16 mouse cellular contexts compared by ENCODE assay signal in the genomic region with DNA sequence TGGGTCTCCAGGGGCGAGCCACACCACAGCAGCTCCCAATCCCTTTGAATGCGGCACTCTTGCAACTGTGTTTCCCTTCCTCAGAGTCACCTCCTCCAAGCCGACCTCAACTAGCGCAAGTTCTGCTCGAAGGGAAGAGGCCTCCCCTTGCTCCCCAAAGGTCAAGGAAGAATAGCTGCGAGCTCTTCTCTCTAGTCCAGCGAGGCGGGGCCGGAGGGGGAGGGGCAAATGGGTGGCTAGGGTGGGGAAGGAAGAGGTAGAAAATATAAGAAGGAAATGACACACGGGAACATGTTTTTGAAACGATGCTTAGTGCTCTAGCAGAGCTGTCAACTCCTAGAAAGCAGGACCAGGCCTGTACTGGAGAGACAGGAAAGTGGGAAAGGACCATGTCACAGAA.
DNase-seq lines count a peak whose midpoint lies in the region; ATAC-seq and TF ChIP-seq lines count a peak whose summit lies in the region.
"Had no signal": no experiment of that assay in that cellular context is flagged by ENCODE, and none has a peak within 500 bp of the region (broad histone marks: within the 10 kb centered on the region; RNA-seq: fewer than 3 reads in every experiment).

No protein-coding gene starts in this region.

- H3K4me2 ChIP-seq in heart, embryonic 13.5 days: no peak overlapping the region
- no peak overlapping the region for H3K4me2 ChIP-seq in lung, postnatal 0 days (replicated peaks; ENCODE audit: low read depth, low read length)
- H3K4me2 ChIP-seq in stomach, embryonic 16.5 days (ENCODE audit: low read depth, low read length): no peak overlapping the region
- H3K4me2 ChIP-seq: forebrain, embryonic 15.5 days; hindbrain, embryonic 14.5 days; liver, embryonic 12.5 days; midbrain, embryonic 11.5 days; neural tube, embryonic 13.5 days; stomach, embryonic 15.5 days had no signal

- 81% methylated on average over 11 of the region's 11 CpGs for WGBS in heart, embryonic 13.5 days
- 70% methylated on average over 11 of the region's 11 CpGs for WGBS in lung, postnatal 0 days
- 71% methylated on average over 11 of the region's 11 CpGs for WGBS in stomach, embryonic 16.5 days

- no peaks in the 10 kb centered on the region for H3K9me3 ChIP-seq in heart, embryonic 13.5 days
- no peaks in the 10 kb centered on the region for H3K9me3 ChIP-seq in lung, postnatal 0 days (ENCODE audit: low read length)
- H3K9me3 ChIP-seq in stomach, embryonic 16.5 days (replicated peaks; ENCODE audit: control insufficient read depth, low read length): no peaks in the 10 kb centered on the region
- H3K9me3 ChIP-seq: forebrain, embryonic 15.5 days; liver, embryonic 12.5 days; neural tube, embryonic 13.5 days; stomach, embryonic 15.5 days had no signal

- TF ChIP-seq CTCF in lung, postnatal 0 days (IDR thresholded peaks at IDR 0.05): no peak

- no peak overlapping the region for H3K4me3 ChIP-seq in heart, embryonic 13.5 days
- H3K4me3 ChIP-seq in lung, postnatal 0 days (ENCODE audit: low read depth, low read length): no peak overlapping the region
- H3K4me3 ChIP-seq in stomach, embryonic 16.5 days (replicated peaks; ENCODE audit: low read length): no peak overlapping the region
- H3K4me3 ChIP-seq: forebrain, embryonic 15.5 days; liver, embryonic 12.5 days; neural tube, embryonic 13.5 days; stomach, embryonic 15.5 days had no signal

- H3K27ac ChIP-seq in heart, embryonic 13.5 days (replicated peaks): peak overlapping the region; percentile 5; the same call in 1 of the 2 replicates
- no peak overlapping the region for H3K27ac ChIP-seq in lung, postnatal 0 days (ENCODE audit: low read length)
- H3K27ac ChIP-seq in stomach, embryonic 16.5 days (ENCODE audit: low read length): 0 out of 2 replicates have a peak overlapping the region, but pooled peaks have one; percentile 13
- H3K27ac ChIP-seq: forebrain, embryonic 15.5 days; hindbrain, embryonic 14.5 days; liver, embryonic 12.5 days; neural tube, embryonic 13.5 days; stomach, embryonic 15.5 days had no signal

- no peak for DNase-seq in heart, postnatal 36 days
- DNase-seq in lung, postnatal 10 days: peak; percentile 46
- DNase-seq in lung, postnatal 0 days (ENCODE audit: low spot score): no peak
- DNase-seq in embryo, embryonic 9.5 days (ENCODE audit: extremely low spot score): no peak
- no peak for DNase-seq in left cerebral cortex, postnatal 36 days (ENCODE audit: low spot score in 2 of 2)
- DNase-seq: cerebellum, adult 8-10 months; kidney, adult 11 months had no signal

- TF ChIP-seq EP300 in lung, postnatal 0 days (IDR thresholded peaks at IDR 0.05): no peak

- intact Hi-C loops in heart, postnatal 36 days (cut with DNase I): no loop called here
- intact Hi-C loops in left cerebral cortex, postnatal 36 days (cut with DNase I): no loop called here

- no peak for ATAC-seq in heart, embryonic 13.5 days (ENCODE audit: extremely low read depth, insufficient number of reproducible peaks, low FRiP score, low TSS enrichment)
- ATAC-seq in lung, postnatal 0 days: no peak
- ATAC-seq in granulocyte monocyte progenitor cell, adult 5-6 weeks (replicated peaks; ENCODE audit: poor library complexity, severe bottlenecking): peak; percentile 40
- no peak for ATAC-seq in stomach, embryonic 16.5 days (ENCODE audit: insufficient read depth, low FRiP score)
- ATAC-seq: forebrain, embryonic 15.5 days; liver, embryonic 12.5 days had no signal

- H3K36me3 ChIP-seq in heart, embryonic 13.5 days: no peaks in the 10 kb centered on the region
- no peaks in the 10 kb centered on the region for H3K36me3 ChIP-seq in lung, postnatal 0 days (ENCODE audit: insufficient read depth, low read length)
- no peaks in the 10 kb centered on the region for H3K36me3 ChIP-seq in stomach, embryonic 16.5 days (ENCODE audit: control insufficient read depth, insufficient read depth, low read length)
- H3K36me3 ChIP-seq: forebrain, embryonic 15.5 days; liver, embryonic 12.5 days; neural tube, embryonic 13.5 days; stomach, embryonic 15.5 days had no signal

- H3K27me3 ChIP-seq in heart, embryonic 13.5 days (replicated peaks): no peaks in the 10 kb centered on the region
- H3K27me3 ChIP-seq in lung, postnatal 0 days (replicated peaks; ENCODE audit: insufficient read depth, low read length): no peaks in the 10 kb centered on the region
- no peaks in the 10 kb centered on the region for H3K27me3 ChIP-seq in stomach, embryonic 16.5 days (ENCODE audit: control insufficient read depth, insufficient read depth, low read length)
- H3K27me3 ChIP-seq: forebrain, embryonic 15.5 days; liver, embryonic 12.5 days; neural tube, embryonic 13.5 days; stomach, embryonic 15.5 days had no signal

- peaks cover 12% of the 10 kb centered on the region; the same call in 1 of the 2 replicates for H3K4me1 ChIP-seq in heart, embryonic 13.5 days
- H3K4me1 ChIP-seq in lung, postnatal 0 days (ENCODE audit: insufficient read depth, low read depth, low read length): no peaks in the 10 kb centered on the region
- peaks cover 12% of the 10 kb centered on the region for H3K4me1 ChIP-seq in stomach, embryonic 16.5 days (ENCODE audit: control insufficient read depth, insufficient read depth, low read length)
- H3K4me1 ChIP-seq: forebrain, embryonic 15.5 days; liver, embryonic 12.5 days; neural tube, embryonic 13.5 days; stomach, embryonic 15.5 days had no signal

- H3K9ac ChIP-seq in heart, embryonic 13.5 days: no peak overlapping the region
- H3K9ac ChIP-seq in lung, postnatal 0 days (replicated peaks; ENCODE audit: low read depth): no peak overlapping the region
- H3K9ac ChIP-seq in stomach, embryonic 16.5 days (ENCODE audit: low read length): no peak overlapping the region
- H3K9ac ChIP-seq: forebrain, embryonic 15.5 days; hindbrain, embryonic 14.5 days; liver, embryonic 12.5 days; neural tube, embryonic 13.5 days; stomach, embryonic 15.5 days had no signal
